In the genomic region with DNA sequence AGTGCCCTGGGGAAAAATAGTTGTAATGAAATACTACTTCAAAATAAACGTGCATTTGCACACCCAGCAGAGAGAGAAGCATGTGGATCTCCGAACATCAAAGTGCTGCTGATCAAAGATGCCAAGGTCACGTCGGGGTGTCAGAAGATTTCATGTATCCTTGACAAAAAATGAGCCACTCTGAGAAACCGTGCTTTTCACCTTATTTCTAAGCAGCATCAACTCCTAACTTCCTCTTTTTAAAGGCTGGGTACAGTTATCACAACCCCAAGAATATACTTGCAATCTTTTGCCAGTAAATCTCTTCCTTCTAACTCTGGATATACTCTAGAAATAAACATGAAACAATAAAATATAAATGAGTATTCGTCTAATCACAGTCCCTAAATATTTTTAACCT, we compare ENCODE assay signal across 13 mouse cellular contexts. TPM values are rescaled to one million over a fixed set of nuclear protein-coding genes. Genes with fewer than 3 reads are reported as not detected.
DNase-seq lines count a peak whose midpoint lies in the region; ATAC-seq lines count a peak whose summit lies in the region.
"Had no signal": no experiment of that assay in that cellular context is flagged by ENCODE, and none has a peak within 500 bp of the region (broad histone marks: within the 10 kb centered on the region; RNA-seq: fewer than 3 reads in every experiment).

No protein-coding gene starts in this region.

- intact Hi-C loops in left cerebral cortex, postnatal 36 days (cut with DNase I) = loop anchor here (5.0 kb wide), 1 partner anchor 50 kb away; the partner anchor contains the start of gene Yae1d1

- peak overlapping the region; percentile 84 for H3K4me2 ChIP-seq in limb, embryonic 12.5 days
- peak overlapping the region; percentile 76 for H3K4me2 ChIP-seq in hindbrain, embryonic 16.5 days (ENCODE audit: low read length)
- peak overlapping the region; percentile 67 for H3K4me2 ChIP-seq in neural tube, embryonic 15.5 days

- 0 out of 2 replicates have a peak, but pooled peaks cover 5% of the 10 kb centered on the region for H3K36me3 ChIP-seq in limb, embryonic 12.5 days
- 0 out of 2 replicates have a peak, but pooled peaks cover 6% of the 10 kb centered on the region for H3K36me3 ChIP-seq in limb, embryonic 10.5 days
- peaks cover 5% of the 10 kb centered on the region for H3K36me3 ChIP-seq in embryonic facial prominence, embryonic 10.5 days (replicated peaks)
- H3K36me3 ChIP-seq in hindbrain, embryonic 16.5 days (ENCODE audit: control insufficient read depth, insufficient read depth, low read length) = no peaks in the 10 kb centered on the region
- H3K36me3 ChIP-seq in neural tube, embryonic 15.5 days = no peaks in the 10 kb centered on the region
- H3K36me3 ChIP-seq: liver, embryonic 15.5 days had no signal

- DNase-seq in limb, embryonic 10.5 days (ENCODE audit: low spot score) = no peak
- no peak for DNase-seq in embryonic facial prominence, embryonic 10.5 days (ENCODE audit: low spot score)
- no peak for DNase-seq in kidney, postnatal 25 days
- DNase-seq in left cerebral cortex, postnatal 36 days (ENCODE audit: low spot score in 2 of 2) = no peak
- DNase-seq: embryo, embryonic 11 days; kidney, postnatal 14 days; thymus, postnatal 14 days had no signal

- H3K27ac ChIP-seq in limb, embryonic 12.5 days = no peak overlapping the region
- H3K27ac ChIP-seq in limb, embryonic 10.5 days = no peak overlapping the region
- no peak overlapping the region for H3K27ac ChIP-seq in embryonic facial prominence, embryonic 10.5 days (replicated peaks)
- H3K27ac ChIP-seq in hindbrain, embryonic 16.5 days (ENCODE audit: low read depth, low read length) = no peak overlapping the region
- no peak overlapping the region for H3K27ac ChIP-seq in neural tube, embryonic 15.5 days (replicated peaks)
- H3K27ac ChIP-seq: liver, embryonic 15.5 days had no signal

- no peak overlapping the region for H3K4me3 ChIP-seq in limb, embryonic 12.5 days (replicated peaks)
- H3K4me3 ChIP-seq in limb, embryonic 10.5 days = no peak overlapping the region
- peak overlapping the region; percentile 95 for H3K4me3 ChIP-seq in embryonic facial prominence, embryonic 10.5 days
- H3K4me3 ChIP-seq in hindbrain, embryonic 16.5 days (ENCODE audit: low read length) = peak overlapping the region; percentile 6; the same call in 1 of the 2 replicates
- peak overlapping the region; percentile 10; the same call in 1 of the 2 replicates for H3K4me3 ChIP-seq in neural tube, embryonic 15.5 days (replicated peaks)

- no peak overlapping the region for H3K9ac ChIP-seq in limb, embryonic 12.5 days (replicated peaks)
- no peak overlapping the region for H3K9ac ChIP-seq in hindbrain, embryonic 16.5 days (ENCODE audit: low read depth, low read length)
- H3K9ac ChIP-seq in neural tube, embryonic 15.5 days (replicated peaks) = peak overlapping the region; percentile 26; the same call in 1 of the 2 replicates
- H3K9ac ChIP-seq: liver, embryonic 15.5 days had no signal

- H3K27me3 ChIP-seq in limb, embryonic 12.5 days = no peaks in the 10 kb centered on the region
- no peaks in the 10 kb centered on the region for H3K27me3 ChIP-seq in limb, embryonic 10.5 days (ENCODE audit: low read depth, poor library complexity, severe bottlenecking)
- no peaks in the 10 kb centered on the region for H3K27me3 ChIP-seq in embryonic facial prominence, embryonic 10.5 days (replicated peaks; ENCODE audit: low read depth, poor library complexity, severe bottlenecking)
- H3K27me3 ChIP-seq in hindbrain, embryonic 16.5 days (replicated peaks; ENCODE audit: control insufficient read depth, insufficient read depth, low read length) = no peaks in the 10 kb centered on the region
- no peaks in the 10 kb centered on the region for H3K27me3 ChIP-seq in neural tube, embryonic 15.5 days (replicated peaks)
- H3K27me3 ChIP-seq: CH12.LX had no signal

- H3K9me3 ChIP-seq in limb, embryonic 12.5 days = no peaks in the 10 kb centered on the region
- H3K9me3 ChIP-seq in limb, embryonic 10.5 days (replicated peaks) = no peaks in the 10 kb centered on the region
- H3K9me3 ChIP-seq in embryonic facial prominence, embryonic 10.5 days = no peaks in the 10 kb centered on the region
- H3K9me3 ChIP-seq in hindbrain, embryonic 16.5 days (ENCODE audit: control insufficient read depth, low read length) = no peaks in the 10 kb centered on the region
- H3K9me3 ChIP-seq in neural tube, embryonic 15.5 days (replicated peaks) = no peaks in the 10 kb centered on the region
- H3K9me3 ChIP-seq: liver, embryonic 15.5 days; megakaryocyte, embryonic 14.5 days had no signal

- no peak for ATAC-seq in limb, embryonic 12.5 days (ENCODE audit: insufficient number of reproducible peaks, insufficient read depth, low FRiP score, low TSS enrichment, low read depth)
- no peak for ATAC-seq in hindbrain, embryonic 16.5 days
- no peak for ATAC-seq in neural tube, embryonic 15.5 days (ENCODE audit: low FRiP score)

- H3K4me1 ChIP-seq in limb, embryonic 12.5 days (replicated peaks) = peaks cover 7% of the 10 kb centered on the region
- H3K4me1 ChIP-seq in limb, embryonic 10.5 days = peaks cover 16% of the 10 kb centered on the region
- H3K4me1 ChIP-seq in embryonic facial prominence, embryonic 10.5 days = peaks cover 13% of the 10 kb centered on the region
- H3K4me1 ChIP-seq in hindbrain, embryonic 16.5 days (ENCODE audit: control insufficient read depth, insufficient read depth, low read depth, low read length) = peaks cover 13% of the 10 kb centered on the region
- H3K4me1 ChIP-seq in neural tube, embryonic 15.5 days = peaks cover 28% of the 10 kb centered on the region

- 70% methylated on average over 6 of the region's 6 CpGs for WGBS in limb, embryonic 12.5 days
- 72% methylated on average over 6 of the region's 6 CpGs for WGBS in limb, embryonic 10.5 days
- WGBS in embryonic facial prominence, embryonic 10.5 days = 82% methylated on average over 6 of the region's 6 CpGs
- 67% methylated on average over 6 of the region's 6 CpGs for WGBS in hindbrain, embryonic 16.5 days
- 71% methylated on average over 6 of the region's 6 CpGs for WGBS in neural tube, embryonic 15.5 days

RNA-seq across cellular contexts. Expression of gene Rala, which starts 1.7 kb away (rescaled TPM):
- polyA plus RNA-seq in limb, embryonic 12.5 days (2016; fragmentation: Nextera tagmentation; extraction: Ambion mirVana) = 98.8 and 107 TPM in 2 replicates
- 105 and 108 TPM in 2 replicates for polyA plus RNA-seq in limb, embryonic 10.5 days (2016; fragmentation: Nextera tagmentation; extraction: Ambion mirVana)
- polyA plus RNA-seq in embryonic facial prominence, embryonic 10.5 days (2016; fragmentation: Nextera tagmentation; extraction: Ambion mirVana) = 107 and 108 TPM in 2 replicates
- polyA plus RNA-seq in hindbrain, embryonic 16.5 days (2015; fragmentation: Nextera tagmentation; extraction: Ambion mirVana) = 212 and 250 TPM in 2 replicates
- 214 and 239 TPM in 2 replicates for polyA plus RNA-seq in neural tube, embryonic 15.5 days (2015; fragmentation: Nextera tagmentation; extraction: Ambion mirVana)
- total RNA-seq in left cerebral cortex, postnatal 36 days (2021) = 10 to 100 TPM; 60.9 to 61.8 TPM

RNA-seq across cellular contexts. Expression of gene Yae1d1, which starts 50.8 kb away (rescaled TPM):
- 79.7 and 84.8 TPM in 2 replicates for polyA plus RNA-seq in limb, embryonic 12.5 days (2016; fragmentation: Nextera tagmentation; extraction: Ambion mirVana)
- 87.6 and 89.9 TPM in 2 replicates for polyA plus RNA-seq in limb, embryonic 10.5 days (2016; fragmentation: Nextera tagmentation; extraction: Ambion mirVana)
- 89.2 and 90.9 TPM in 2 replicates for polyA plus RNA-seq in embryonic facial prominence, embryonic 10.5 days (2016; fragmentation: Nextera tagmentation; extraction: Ambion mirVana)
- polyA plus RNA-seq in hindbrain, embryonic 16.5 days (2015; fragmentation: Nextera tagmentation; extraction: Ambion mirVana) = 73.2 and 78.2 TPM in 2 replicates
- polyA plus RNA-seq in neural tube, embryonic 15.5 days (2015; fragmentation: Nextera tagmentation; extraction: Ambion mirVana) = 78.4 and 80.5 TPM in 2 replicates
- total RNA-seq in left cerebral cortex, postnatal 36 days (2021) = 10 to 100 TPM; 24.7 TPM

Comparison
In these comparisons a context has a peak if more than half of its experiments do, and no peak if none do; other contexts are left out.
1. H3K4me3 ChIP-seq: peak in embryonic facial prominence, embryonic 10.5 days (single experiment), hindbrain, embryonic 16.5 days (single experiment) and neural tube, embryonic 15.5 days (single experiment); none in limb, embryonic 12.5 days (single experiment) and limb, embryonic 10.5 days (single experiment).
2. Peak in every context shown above with its lines, with median percentiles within 50 percentile points of each other: H3K4me2 ChIP-seq.